Mouse (Mus musculus) liver, embryonic 11.5 days (tissue): ENCODE results near the gene Rassf5. TPM values are rescaled to one million over a fixed set of nuclear protein-coding genes. Genes with fewer than 3 reads are reported as not detected.
"Not testable (repeated sequence)": the region's sequence is repeated elsewhere in the genome, so short reads cannot be mapped to it uniquely, and the experiment has no call there.

ENCODE experiments used
- ATAC-seq: fragments of 200-750 bp; cut with Nextera tagmentation; replicated peaks from 2 replicates; pipeline ENCODE4 v1.8.0; 2017; ENCODE audit warnings: moderate number of reproducible peaks, mild to moderate bottlenecking, moderate TSS enrichment, moderate library complexity; ENCODE audit not compliant: low FRiP score
- DNase-seq: peaks from one replicate; pipeline ENCODE4 v3.0.0-alpha.2; 2017; ENCODE audit warnings: low spot score
- H3K27ac ChIP-seq: fragments of 300-500 bp; sonication (generic); 2 replicates; pipeline ENCODE4 v1.5.1; 2014; ENCODE audit warnings: mild to moderate bottlenecking, low read depth, low read length, control low read depth
- H3K27me3 ChIP-seq: fragments of 300-500 bp; sonication (generic); replicated peaks from 2 replicates; pipeline ENCODE4 v1.6.1; 2014; ENCODE audit warnings: low read length, mixed read lengths; ENCODE audit not compliant: control insufficient read depth, insufficient read depth
- H3K36me3 ChIP-seq: fragments of 300-500 bp; sonication (generic); 2 replicates; pipeline ENCODE4 v1.6.1; 2014; ENCODE audit warnings: mild to moderate bottlenecking, low read length, moderate library complexity, mixed read lengths; ENCODE audit not compliant: control insufficient read depth, insufficient read depth
- H3K4me1 ChIP-seq: fragments of 300-500 bp; sonication (generic); replicated peaks from 2 replicates; pipeline ENCODE4 v1.6.1; 2014; ENCODE audit warnings: low read length, mixed read lengths; ENCODE audit not compliant: control insufficient read depth, insufficient read depth
- H3K4me2 ChIP-seq: fragments of 300-500 bp; sonication (generic); 2 replicates; pipeline ENCODE4 v1.6.1; 2014; ENCODE audit warnings: mild to moderate bottlenecking, control low read depth, moderate library complexity
- H3K4me3 ChIP-seq: fragments of 300-500 bp; sonication (generic); 2 replicates; pipeline ENCODE4 v1.5.1; 2014; ENCODE audit warnings: low read depth, low read length, control low read depth
- H3K9ac ChIP-seq: fragments of 300-500 bp; sonication (generic); 2 replicates; pipeline ENCODE4 v1.6.1; 2014; ENCODE audit warnings: low read depth, low read length, control low read depth
- H3K9me3 ChIP-seq: fragments of 300-500 bp; sonication (generic); 2 replicates; pipeline ENCODE4 v1.6.1; 2016; ENCODE audit warnings: low read length, inconsistent platforms, mixed read lengths; ENCODE audit not compliant: control insufficient read depth
- WGBS: fragments of 180-500 bp; shearing (Covaris S2); extraction: QIAGEN DNeasy Blood & Tissue Kit; methylation state at CpG from one replicate; pipeline ENCODE4 v1.1.7; 2014; 5-methylcytosine and 5-hydroxymethylcytosine counted together
- polyA plus RNA-seq: library from polyadenylated mRNA; unstranded; fragments of >200 nt; fragmentation: Nextera tagmentation; extraction: Ambion mirVana; gene quantifications from 2 replicates; pipeline ENCODE4 v1.2.1, GENCODE M21; 2014

The Rassf5 gene
- polyA plus RNA-seq, 1 experiment from 2014 or later: 3.7 TPM

DNA sequence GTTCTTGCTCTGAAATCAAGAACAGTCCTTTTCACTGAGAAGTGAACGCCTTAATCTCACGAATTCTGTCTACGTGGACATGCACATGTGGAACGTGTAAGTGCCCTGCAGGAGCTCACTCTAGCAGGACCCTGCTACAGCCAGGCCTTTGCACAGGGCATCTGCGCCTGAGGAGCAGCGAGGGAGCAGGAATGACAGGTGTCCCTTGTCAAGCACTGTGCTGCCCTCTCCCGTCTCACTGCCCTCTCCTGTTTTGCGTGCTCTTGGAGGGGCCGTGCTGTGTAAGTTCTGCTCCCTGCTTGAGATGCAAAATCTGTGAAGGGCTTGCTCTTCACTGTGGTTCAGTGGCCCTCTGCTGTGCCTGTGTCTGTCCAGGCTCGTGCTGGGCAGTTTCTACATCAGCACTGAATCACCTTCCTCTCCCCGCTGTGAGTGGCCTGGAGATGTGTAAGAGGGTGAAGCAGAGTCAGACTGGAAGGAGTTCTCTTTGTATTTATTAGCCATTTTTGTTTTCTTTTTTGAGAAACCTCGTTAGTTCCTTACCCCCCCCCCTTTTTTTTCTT lies 70.7 kb downstream of the Rassf5 start:
- no peaks in the 10 kb centered on the region for H3K4me1 ChIP-seq
- no peak for ATAC-seq
- H3K4me2 ChIP-seq: no peak overlapping the region
- no peak overlapping the region for H3K9ac ChIP-seq
- 81% methylated on average over 12 of the region's 12 CpGs for WGBS
- H3K4me3 ChIP-seq: no peak overlapping the region
- peaks cover 39% of the 10 kb centered on the region for H3K36me3 ChIP-seq
- H3K9me3 ChIP-seq: no peaks in the 10 kb centered on the region
- no peaks in the 10 kb centered on the region for H3K27me3 ChIP-seq
- no peak for DNase-seq
- no peak overlapping the region for H3K27ac ChIP-seq

- Histone ChIP-seq H3K4me3 (no peak overlapping the region), H3K36me3 (peaks cover 40% of the 10 kb centered on the region), H3K27me3 (no peaks in the 10 kb centered on the region), H3K27ac (no peak overlapping the region), H3K4me2 (no peak overlapping the region), H3K9me3 (no peaks in the 10 kb centered on the region), H3K9ac (no peak overlapping the region), H3K4me1 (no peaks in the 10 kb centered on the region)
- DNase-seq (no peak), ATAC-seq (no peak)
- WGBS: 73% methylated on average over 6 of the region's 6 CpGs
Measured at GRCm38 (mm10) chr1:131173809-131174208, 71.2 kb downstream of the Rassf5 start.

DNA sequence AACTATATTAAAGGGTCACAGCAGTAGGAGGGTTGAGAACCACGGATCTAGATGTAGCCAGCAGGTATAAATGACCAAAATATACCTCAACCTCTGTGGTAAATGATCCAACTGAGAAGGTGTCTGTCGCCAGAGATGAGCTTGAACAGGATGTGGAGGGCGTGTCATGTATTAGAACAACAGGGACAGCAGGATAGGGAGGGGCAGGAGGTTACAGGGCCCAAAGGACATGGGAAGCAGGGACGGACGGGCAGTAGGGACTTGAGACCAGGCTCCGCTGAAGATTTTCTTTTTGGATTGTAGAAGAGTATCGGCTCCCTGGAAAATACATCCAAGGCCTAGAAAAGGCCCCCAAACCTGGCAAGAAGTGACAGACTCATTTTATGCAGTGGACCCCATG lies 72.1 kb downstream of the Rassf5 start:
- no peaks in the 10 kb centered on the region for H3K9me3 ChIP-seq
- H3K4me2 ChIP-seq: no peak overlapping the region
- no peak overlapping the region for H3K9ac ChIP-seq
- ATAC-seq (no peak), DNase-seq (no peak)
- no peaks in the 10 kb centered on the region for H3K27me3 ChIP-seq
- peaks cover 48% of the 10 kb centered on the region for H3K36me3 ChIP-seq
- no peaks in the 10 kb centered on the region for H3K4me1 ChIP-seq
- H3K27ac ChIP-seq: no peak overlapping the region
- no peak overlapping the region for H3K4me3 ChIP-seq
- WGBS: 83% methylated on average over 7 of the region's 7 CpGs

DNA sequence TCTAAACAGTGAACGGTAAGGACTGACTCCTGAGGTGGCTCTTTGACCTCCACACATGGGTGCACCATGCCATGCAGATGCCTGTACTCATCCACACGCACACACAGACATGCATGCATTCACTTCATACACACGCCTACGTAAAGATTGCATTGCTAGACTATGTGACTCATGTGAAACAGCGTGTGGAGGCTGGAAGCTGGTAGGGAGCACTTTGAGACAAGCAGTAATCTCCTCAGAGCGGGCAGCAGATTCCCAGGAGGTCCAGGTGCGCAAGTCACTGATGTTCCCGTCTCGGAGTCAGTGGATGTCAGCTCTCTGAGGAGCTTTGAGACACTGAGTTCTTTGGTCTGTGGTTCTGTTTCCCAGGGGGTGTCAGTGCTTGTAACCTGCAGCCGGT lies 77.4 kb downstream of the Rassf5 start:
- no peak overlapping the region for H3K27ac ChIP-seq
- H3K9ac ChIP-seq: no peak overlapping the region
- H3K36me3 ChIP-seq: peaks cover 58% of the 10 kb centered on the region
- ATAC-seq (no peak), DNase-seq (no peak)
- no peak overlapping the region for H3K4me2 ChIP-seq
- H3K9me3 ChIP-seq: no peaks in the 10 kb centered on the region
- no peak overlapping the region for H3K4me3 ChIP-seq
- WGBS: 94% methylated on average over 10 of the region's 10 CpGs
- H3K27me3 ChIP-seq: no peaks in the 10 kb centered on the region
- H3K4me1 ChIP-seq: no peaks in the 10 kb centered on the region

GRCm38 (mm10) chr1:131164427-131164826 lies 80.6 kb downstream of the Rassf5 start:
- Histone ChIP-seq H3K27ac (no peak overlapping the region), H3K4me2 (no peak overlapping the region), H3K9ac (no peak overlapping the region), H3K27me3 (no peaks in the 10 kb centered on the region), H3K36me3 (peaks cover 50% of the 10 kb centered on the region), H3K4me3 (no peak overlapping the region), H3K4me1 (no peaks in the 10 kb centered on the region), H3K9me3 (no peaks in the 10 kb centered on the region)
- 81% methylated on average over 6 of the region's 6 CpGs for WGBS
- ATAC-seq (no peak), DNase-seq (no peak)

GRCm38 (mm10) chr1:131161091-131161490 lies 84.0 kb downstream of the Rassf5 start:
- Histone ChIP-seq H3K4me2 (no peak overlapping the region), H3K36me3 (peaks cover 35% of the 10 kb centered on the region), H3K27me3 (no peaks in the 10 kb centered on the region), H3K9me3 (no peaks in the 10 kb centered on the region), H3K27ac (no peak overlapping the region), H3K4me1 (no peaks in the 10 kb centered on the region), H3K4me3 (no peak overlapping the region), H3K9ac (no peak overlapping the region)
- ATAC-seq (no peak; the same call in 1 of the 2 replicates), DNase-seq (no peak)
- 67% methylated on average over 11 of the region's 11 CpGs for WGBS

DNA sequence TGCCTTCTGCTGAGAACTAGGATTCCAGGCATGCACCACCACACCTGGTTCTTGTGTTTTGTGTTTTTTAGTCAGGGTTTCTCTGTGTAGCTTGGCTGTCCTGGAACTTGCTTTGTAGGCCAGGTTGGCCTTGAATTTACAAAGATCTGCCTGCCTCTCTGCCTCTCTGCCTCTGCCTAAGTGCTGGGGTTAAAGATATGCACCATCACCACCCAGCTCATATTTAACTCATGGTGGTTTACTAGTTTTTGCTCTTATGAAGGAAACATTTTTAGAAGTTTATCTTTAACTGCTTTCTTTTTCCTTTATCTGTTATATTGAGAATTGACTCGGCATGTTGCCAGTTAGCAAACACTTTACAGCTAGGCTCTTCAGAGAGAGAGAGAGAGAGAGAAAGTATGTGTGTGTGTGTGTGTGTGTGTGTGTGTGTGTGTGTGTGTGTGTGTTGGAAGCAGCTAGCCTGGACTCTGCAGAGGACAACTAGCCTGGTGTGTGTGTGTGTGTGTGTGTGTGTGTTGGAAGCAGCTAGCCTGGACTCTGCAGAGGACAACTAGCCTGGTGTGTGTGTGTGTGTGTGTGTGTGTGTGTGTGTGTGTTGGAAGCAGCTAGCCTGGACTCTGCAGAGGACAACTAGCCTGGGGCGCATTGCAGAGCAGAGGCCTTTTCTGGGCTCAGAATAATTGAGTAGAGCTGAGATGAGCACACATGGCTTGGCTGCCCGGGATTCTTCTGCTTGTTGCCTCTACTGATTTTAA lies 85.3 kb downstream of the Rassf5 start:
- not testable (repeated sequence) for H3K4me1 ChIP-seq, H3K4me2 ChIP-seq, H3K9me3 ChIP-seq, H3K27me3 ChIP-seq, H3K27ac ChIP-seq, DNase-seq, H3K4me3 ChIP-seq, H3K9ac ChIP-seq, ATAC-seq
- peaks cover 32% of the 10 kb centered on the region for H3K36me3 ChIP-seq
- WGBS: 86% methylated on average over 3 of the region's 3 CpGs

DNA sequence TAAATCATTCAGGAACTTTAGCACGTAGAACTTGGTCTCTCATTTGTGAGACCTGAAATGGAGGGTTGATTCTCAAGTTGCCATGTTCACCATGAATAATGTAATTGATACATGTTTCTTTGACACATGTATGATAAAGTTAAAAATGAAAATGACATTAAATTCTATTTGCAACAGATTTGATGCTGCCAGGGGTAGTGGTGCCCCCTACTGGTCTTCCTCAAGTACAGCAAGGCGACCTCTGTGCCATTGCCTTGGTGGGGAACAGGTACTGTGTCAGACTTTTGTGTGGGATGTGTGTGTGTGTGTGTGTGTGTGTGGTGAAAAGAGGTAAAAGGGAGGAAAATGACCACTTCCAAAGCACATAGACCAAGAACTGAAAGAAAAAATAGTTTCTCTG lies 89.6 kb downstream of the Rassf5 start:
- H3K4me1 ChIP-seq: peaks cover 7% of the 10 kb centered on the region; the same call in 1 of the 2 replicates
- no peak for ATAC-seq
- no peak overlapping the region for H3K27ac ChIP-seq
- peaks cover 9% of the 10 kb centered on the region; the same call in 1 of the 2 replicates for H3K36me3 ChIP-seq
- no peak for DNase-seq
- no peak overlapping the region for H3K4me2 ChIP-seq
- 48% methylated on average over 2 of the region's 2 CpGs for WGBS
- H3K9me3 ChIP-seq: no peaks in the 10 kb centered on the region
- no peaks in the 10 kb centered on the region for H3K27me3 ChIP-seq
- no peak overlapping the region for H3K4me3 ChIP-seq
- H3K9ac ChIP-seq: no peak overlapping the region
